Mouse (Mus musculus) forebrain, postnatal 0 days (tissue): ENCODE data around the gene Rfng. TPM values are rescaled to one million over a fixed set of nuclear protein-coding genes. Genes with fewer than 3 reads are reported as not detected.

Experiments used
- ATAC-seq: fragments of 200-750 bp; cut with Nextera tagmentation; 2 replicates; pipeline ENCODE4 v1.8.0; 2017; ENCODE audit warnings: mild to moderate bottlenecking, moderate library complexity
- DNase-seq: peaks from one replicate; pipeline ENCODE4 v3.0.0-alpha.2; 2015
- H3K27ac ChIP-seq: fragments of 300-500 bp; sonication (generic); 2 replicates; pipeline ENCODE4 v1.5.1; 2014; ENCODE audit warnings: low read depth, mild to moderate bottlenecking, antibody characterized with exemption, low read length, moderate library complexity, mixed read lengths
- H3K27me3 ChIP-seq: fragments of 300-500 bp; sonication (generic); 2 replicates; pipeline ENCODE4 v1.6.1; 2014; ENCODE audit warnings: mild to moderate bottlenecking, low read length, mixed read lengths; ENCODE audit not compliant: insufficient read depth
- H3K36me3 ChIP-seq: fragments of 300-500 bp; sonication (generic); 2 replicates; pipeline ENCODE4 v1.6.1; 2014; ENCODE audit warnings: mild to moderate bottlenecking, moderate library complexity; ENCODE audit not compliant: insufficient read depth
- H3K4me1 ChIP-seq: fragments of 300-500 bp; sonication (generic); 2 replicates; pipeline ENCODE4 v1.6.1; 2014; ENCODE audit warnings: antibody characterized with exemption; ENCODE audit not compliant: insufficient read depth
- H3K4me2 ChIP-seq: fragments of 300-500 bp; sonication (generic); 2 replicates; pipeline ENCODE4 v1.6.1; 2014; ENCODE audit warnings: low read depth, mild to moderate bottlenecking, moderate library complexity
- H3K4me3 ChIP-seq: fragments of 300-500 bp; sonication (generic); 2 replicates; pipeline ENCODE4 v1.5.1; 2014; ENCODE audit warnings: low read depth, low read length, mixed read lengths
- H3K9ac ChIP-seq: fragments of 300-500 bp; sonication (generic); 2 replicates; pipeline ENCODE4 v1.6.1; 2014; ENCODE audit warnings: mild to moderate bottlenecking
- H3K9me3 ChIP-seq: fragments of 300-500 bp; sonication (generic); 2 replicates; pipeline ENCODE4 v1.6.1; 2016; ENCODE audit warnings: low read length
- CTCF ChIP-seq: sonication (generic); IDR thresholded peaks from 2 replicates; pipeline ENCODE4 v1.5.1; 2016; ENCODE audit warnings: antibody characterized with exemption, control low read depth, low read depth
- WGBS: fragments of 180-500 bp; shearing (Covaris S2); extraction: QIAGEN DNeasy Blood & Tissue Kit; methylation state at CpG from one replicate; pipeline ENCODE4 v1.1.7; 2014; 5-methylcytosine and 5-hydroxymethylcytosine counted together
- polyA plus RNA-seq: library from polyadenylated mRNA; unstranded; fragments of >200 nt; fragmentation: Nextera tagmentation; extraction: Ambion mirVana; gene quantifications from 2 replicates; pipeline ENCODE4 v1.2.1, GENCODE M21; 2015
- total RNA-seq: library from RNA; depleted of rRNA; stranded (reverse); fragments of >200 nt; gene quantifications from 2 replicates; pipeline ENCODE4 v1.2.3, GENCODE M21; 2014

The Rfng gene
- total and polyA plus RNA-seq, 2 experiments from 2014 or later = 82.8 to 125 TPM

- TF ChIP-seq CTCF = no peak
- no peak overlapping the region for H3K4me2 ChIP-seq
- no peaks in the 10 kb centered on the region for H3K36me3 ChIP-seq
- no peak overlapping the region for H3K9ac ChIP-seq
- ATAC-seq (no peak), DNase-seq (no peak)
- no peak overlapping the region for H3K27ac ChIP-seq
- H3K4me3 ChIP-seq = no peak overlapping the region
- 0 out of 2 replicates have a peak, but pooled peaks cover 6% of the 10 kb centered on the region for H3K27me3 ChIP-seq
- WGBS = 68% methylated on average over 14 of the region's 14 CpGs
- H3K9me3 ChIP-seq = no peaks in the 10 kb centered on the region
- no peaks in the 10 kb centered on the region for H3K4me1 ChIP-seq
These were observed 22.0 kb downstream of the Rfng start for GRCm38 (mm10) chr11:120761811-120762671.

- ATAC-seq = no peak
- H3K9me3 ChIP-seq = no peaks in the 10 kb centered on the region
- DNase-seq = no peak
- H3K9ac ChIP-seq = no peak overlapping the region
- no peak overlapping the region for H3K4me2 ChIP-seq
- 90% methylated on average over 9 of the region's 9 CpGs for WGBS
- H3K4me1 ChIP-seq = no peaks in the 10 kb centered on the region
- no peaks in the 10 kb centered on the region for H3K36me3 ChIP-seq
- no peak for TF ChIP-seq CTCF
- H3K27me3 ChIP-seq = 0 out of 2 replicates have a peak, but pooled peaks cover 6% of the 10 kb centered on the region
- no peak overlapping the region for H3K27ac ChIP-seq
- no peak overlapping the region for H3K4me3 ChIP-seq
These were observed 23.8 kb downstream of the Rfng start for GRCm38 (mm10) chr11:120760236-120760635.

- no peak overlapping the region for H3K4me3 ChIP-seq
- no peak overlapping the region for H3K4me2 ChIP-seq
- WGBS = 79% methylated on average over 4 of the region's 4 CpGs
- H3K9ac ChIP-seq = no peak overlapping the region
- ATAC-seq (no peak), DNase-seq (no peak)
- no peaks in the 10 kb centered on the region for H3K36me3 ChIP-seq
- no peaks in the 10 kb centered on the region for H3K9me3 ChIP-seq
- H3K27me3 ChIP-seq = no peaks in the 10 kb centered on the region
- no peak overlapping the region for H3K27ac ChIP-seq
- no peak for TF ChIP-seq CTCF
- no peaks in the 10 kb centered on the region for H3K4me1 ChIP-seq
These were observed 32.4 kb downstream of the Rfng start for GRCm38 (mm10) chr11:120751606-120752005.

GRCm38 (mm10) chr11:120749430-120749829, 34.6 kb downstream of the Rfng start:
- ATAC-seq (no peak), DNase-seq (no peak)
- H3K9me3 ChIP-seq = no peaks in the 10 kb centered on the region
- WGBS = 65% methylated on average over 8 of the region's 8 CpGs
- H3K4me2 ChIP-seq = no peak overlapping the region
- no peak overlapping the region for H3K27ac ChIP-seq
- H3K4me3 ChIP-seq = no peak overlapping the region
- no peaks in the 10 kb centered on the region for H3K36me3 ChIP-seq
- TF ChIP-seq CTCF = peak; percentile 24; the same call in 1 of the 2 replicates
- H3K4me1 ChIP-seq = no peaks in the 10 kb centered on the region
- H3K27me3 ChIP-seq = no peaks in the 10 kb centered on the region
- H3K9ac ChIP-seq = no peak overlapping the region

GRCm38 (mm10) chr11:120747974-120748373, 36.0 kb downstream of the Rfng start:
- ATAC-seq (no peak), DNase-seq (no peak)
- no peak overlapping the region for H3K4me3 ChIP-seq
- H3K4me1 ChIP-seq = no peaks in the 10 kb centered on the region
- no peak overlapping the region for H3K9ac ChIP-seq
- no peak overlapping the region for H3K27ac ChIP-seq
- no peaks in the 10 kb centered on the region for H3K9me3 ChIP-seq
- H3K36me3 ChIP-seq = no peaks in the 10 kb centered on the region
- H3K4me2 ChIP-seq = no peak overlapping the region
- WGBS = 82% methylated on average over 4 of the region's 4 CpGs
- no peak for TF ChIP-seq CTCF
- H3K27me3 ChIP-seq = no peaks in the 10 kb centered on the region

- WGBS = 77% methylated on average over 7 of the region's 7 CpGs
- Histone ChIP-seq H3K27me3 (no peaks in the 10 kb centered on the region), H3K9me3 (no peaks in the 10 kb centered on the region), H3K4me1 (no peaks in the 10 kb centered on the region), H3K4me3 (no peak overlapping the region), H3K27ac (no peak overlapping the region), H3K36me3 (no peaks in the 10 kb centered on the region), H3K9ac (no peak overlapping the region), H3K4me2 (no peak overlapping the region)
- DNase-seq (no peak), ATAC-seq (no peak)
- no peak for TF ChIP-seq CTCF
These were observed 39.8 kb downstream of the Rfng start for GRCm38 (mm10) chr11:120744121-120744701.

- DNase-seq = no peak
- Histone ChIP-seq H3K36me3 (no peaks in the 10 kb centered on the region), H3K9me3 (no peaks in the 10 kb centered on the region), H3K4me3 (no peak overlapping the region), H3K4me2 (no peak overlapping the region), H3K27ac (no peak overlapping the region), H3K4me1 (no peaks in the 10 kb centered on the region), H3K9ac (no peak overlapping the region), H3K27me3 (no peaks in the 10 kb centered on the region)
- 91% methylated on average over 5 of the region's 5 CpGs for WGBS
- ATAC-seq = no peak
- no peak for TF ChIP-seq CTCF
These were observed 43.0 kb downstream of the Rfng start for GRCm38 (mm10) chr11:120740981-120741380.
